Mouse (Mus musculus): Measurements from ENCODE around the gene Nav1.

DNA sequence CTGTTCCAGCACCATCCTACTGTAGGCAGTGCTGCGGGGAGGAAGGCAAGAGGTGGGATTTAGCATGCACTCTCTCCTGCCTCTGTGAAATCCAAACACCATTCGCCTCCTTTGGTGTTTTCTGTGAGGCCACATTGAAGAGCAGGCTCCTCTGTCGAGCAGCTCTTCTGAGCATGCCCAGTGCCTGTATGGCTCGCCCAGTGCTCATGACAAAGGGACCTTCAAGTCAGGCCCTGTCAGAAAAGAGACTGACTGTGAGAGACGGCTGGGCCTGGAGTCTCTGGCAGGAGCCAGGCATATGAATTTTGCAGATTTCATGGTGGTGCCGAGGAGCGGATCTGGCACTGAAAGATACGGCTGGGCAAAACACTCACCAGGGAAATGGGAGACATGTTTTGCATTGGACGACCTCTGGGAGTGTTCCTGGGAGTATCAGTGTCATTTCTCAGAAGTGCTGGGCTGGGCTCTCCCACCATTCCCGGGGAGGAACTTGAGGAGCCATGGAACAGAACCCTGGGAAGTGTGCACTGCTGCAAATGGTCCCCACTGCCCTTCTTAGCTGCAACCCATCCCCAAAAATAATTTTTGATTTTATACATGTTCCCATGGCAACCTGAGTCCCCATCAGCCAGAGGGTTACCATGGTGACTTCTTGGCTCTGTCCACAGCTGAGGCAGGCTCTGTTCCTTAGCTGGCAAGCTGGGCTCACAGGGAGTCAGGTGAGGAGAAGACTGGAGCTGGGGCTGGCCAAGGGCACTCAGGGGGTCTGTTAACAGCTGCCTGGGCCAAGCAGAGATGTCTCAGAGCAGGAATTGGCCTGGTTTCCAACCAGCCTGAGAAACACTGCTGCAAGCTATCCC, 42.2 kb downstream of the Nav1 start:
- no peak for TF ChIP-seq POLR2A (IDR thresholded peaks at IDR 0.05; ENCODE audit: low read depth, low read length)
- no peak for TF ChIP-seq CTCF (IDR thresholded peaks at IDR 0.05; ENCODE audit: extremely low read depth, insufficient read depth, insufficient read length, insufficient replicate concordance)
